Mouse (Mus musculus) heart, embryonic 12.5 days (tissue): ENCODE measurements around the gene Cyp46a1. TPM values are rescaled to one million over a fixed set of nuclear protein-coding genes. Genes with fewer than 3 reads are reported as not detected.

Experiments
- ATAC-seq: fragments of 200-750 bp; cut with Nextera tagmentation; 2 replicates; pipeline ENCODE4 v1.8.0; 2017; ENCODE audit warnings: moderate TSS enrichment, moderate library complexity; ENCODE audit not compliant: insufficient number of reproducible peaks, low FRiP score
- H3K27ac ChIP-seq: fragments of 300-500 bp; sonication (generic); 2 replicates; pipeline ENCODE4 v1.5.1; 2016; ENCODE audit warnings: mild to moderate bottlenecking, moderate library complexity; ENCODE audit not compliant: poor library complexity, severe bottlenecking
- H3K27me3 ChIP-seq: fragments of 300-500 bp; sonication (generic); replicated peaks from 2 replicates; pipeline ENCODE4 v1.6.1; 2016; ENCODE audit warnings: mild to moderate bottlenecking, moderate library complexity
- H3K36me3 ChIP-seq: fragments of 300-500 bp; sonication (generic); 2 replicates; pipeline ENCODE4 v1.6.1; 2016; ENCODE audit warnings: mild to moderate bottlenecking, moderate library complexity
- H3K4me1 ChIP-seq: fragments of 300-500 bp; sonication (generic); replicated peaks from 2 replicates; pipeline ENCODE4 v1.6.1; 2016; ENCODE audit warnings: mild to moderate bottlenecking
- H3K4me2 ChIP-seq: fragments of 300-500 bp; sonication (generic); 2 replicates; pipeline ENCODE4 v1.6.1; 2016; ENCODE audit warnings: mild to moderate bottlenecking, moderate library complexity
- H3K4me3 ChIP-seq: fragments of 300-500 bp; sonication (generic); 2 replicates; pipeline ENCODE4 v1.5.1; 2016; ENCODE audit warnings: mild to moderate bottlenecking
- H3K9ac ChIP-seq: fragments of 300-500 bp; sonication (generic); 2 replicates; pipeline ENCODE4 v1.6.1; 2016; ENCODE audit warnings: mild to moderate bottlenecking, moderate library complexity
- H3K9me3 ChIP-seq: fragments of 300-500 bp; sonication (generic); replicated peaks from 2 replicates; pipeline ENCODE4 v1.6.1; 2016; ENCODE audit warnings: mild to moderate bottlenecking, moderate library complexity
- WGBS: fragments of 180-500 bp; shearing (Covaris S2); methylation state at CpG from one replicate; pipeline ENCODE4 v1.1.7; 2016; 5-methylcytosine and 5-hydroxymethylcytosine counted together
- polyA plus RNA-seq: library from polyadenylated mRNA; unstranded; fragments of >200 nt; fragmentation: Nextera tagmentation; extraction: Ambion mirVana; gene quantifications from 2 replicates; pipeline ENCODE4 v1.2.1, GENCODE M21; 2016

The Cyp46a1 gene
- polyA plus RNA-seq, 1 experiment from 2014 or later: 7.9 TPM

DNA sequence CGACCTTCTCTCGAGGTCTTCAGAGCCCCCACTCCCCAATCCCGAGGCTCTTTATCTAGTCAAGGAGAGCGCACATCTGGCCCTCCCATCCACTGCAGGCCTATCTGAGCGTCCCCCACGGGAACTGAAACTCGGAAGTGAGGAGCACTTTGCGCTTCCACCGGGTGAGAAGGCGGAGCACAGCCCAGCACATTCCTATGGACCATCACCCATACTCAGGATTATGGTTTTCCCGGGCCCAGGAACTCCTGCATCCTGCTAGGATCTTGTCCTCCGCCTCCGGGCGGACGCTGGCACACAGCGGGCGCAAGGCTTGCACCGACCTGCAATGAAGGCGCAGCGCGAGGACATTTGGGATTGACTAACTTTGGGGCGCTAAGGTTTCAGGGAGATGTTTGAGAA is 699 bp upstream of the Cyp46a1 start:
- no peak overlapping the region for H3K27ac ChIP-seq
- ATAC-seq: peak; percentile 17; the same call in 1 of the 2 replicates
- H3K9ac ChIP-seq: peak overlapping the region; percentile 62
- H3K27me3 ChIP-seq: peaks cover 58% of the 10 kb centered on the region
- peak overlapping the region; percentile 91 for H3K4me2 ChIP-seq
- H3K36me3 ChIP-seq: no peaks in the 10 kb centered on the region
- H3K4me3 ChIP-seq: peak overlapping the region; percentile 44
- H3K9me3 ChIP-seq: no peaks in the 10 kb centered on the region
- WGBS: under 1% methylated on average over 22 of the region's 22 CpGs
- H3K4me1 ChIP-seq: peaks cover 28% of the 10 kb centered on the region

DNA sequence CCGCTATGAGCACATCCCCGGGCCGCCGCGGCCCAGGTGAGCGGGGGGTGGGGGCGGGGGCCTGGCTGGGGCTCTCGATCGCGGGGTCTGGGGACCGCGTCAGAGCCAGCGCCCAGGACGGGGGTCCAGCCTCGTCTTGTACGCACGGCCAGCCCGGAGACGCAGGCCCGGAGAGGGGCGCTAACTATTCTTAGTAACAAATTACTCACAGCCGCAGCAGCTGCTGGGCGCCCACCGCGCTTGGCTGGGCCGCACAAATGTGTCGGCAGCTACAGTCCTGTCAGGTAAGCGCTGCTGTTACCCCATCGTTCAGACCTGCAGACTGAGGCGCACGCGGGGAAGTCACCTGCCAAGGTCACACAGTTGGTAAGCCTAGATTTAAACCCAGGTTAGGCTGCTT is 348 bp downstream of the Cyp46a1 start:
- Histone ChIP-seq H3K4me1 (peaks cover 26% of the 10 kb centered on the region), H3K4me2 (peak overlapping the region; percentile 91), H3K36me3 (no peaks in the 10 kb centered on the region), H3K9ac (peak overlapping the region; percentile 69), H3K4me3 (peak overlapping the region; percentile 62), H3K27ac (peak overlapping the region; percentile 55), H3K9me3 (no peaks in the 10 kb centered on the region), H3K27me3 (peaks cover 52% of the 10 kb centered on the region)
- peak; percentile 33; the same call in 1 of the 2 replicates for ATAC-seq
- WGBS: under 1% methylated on average over 32 of the region's 32 CpGs

DNA sequence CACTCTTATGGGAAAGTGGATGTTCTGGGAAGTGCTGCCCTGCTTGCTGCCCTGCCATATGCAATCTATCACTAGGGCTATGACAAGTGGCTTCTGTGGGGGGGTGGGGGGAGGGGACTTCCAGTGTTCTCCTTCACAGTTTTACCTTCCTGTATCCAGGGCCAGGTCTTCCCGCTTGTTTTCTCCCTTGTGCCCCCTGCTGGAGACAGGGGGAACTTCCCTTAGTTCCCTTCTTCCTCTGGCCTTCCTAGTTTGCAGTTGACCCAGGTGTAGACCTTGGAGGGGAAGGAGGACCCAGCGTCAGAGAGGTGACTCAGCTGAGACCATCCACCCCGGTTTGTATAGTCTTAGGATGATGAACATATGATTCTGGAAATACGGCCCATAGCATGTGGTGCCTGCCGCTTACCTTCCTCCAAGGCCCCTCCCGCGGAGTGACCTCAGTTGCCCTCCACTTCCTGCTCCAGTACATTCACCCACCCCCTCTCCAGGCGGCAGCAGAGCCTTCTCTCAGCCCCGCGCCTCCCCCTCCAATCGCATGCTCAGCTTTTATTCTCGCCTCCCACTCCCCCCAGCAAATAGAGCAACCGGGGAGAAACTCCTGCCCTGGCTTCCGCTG is 4.5 kb downstream of the Cyp46a1 start:
- peaks cover 12% of the 10 kb centered on the region for H3K4me1 ChIP-seq
- no peaks in the 10 kb centered on the region for H3K36me3 ChIP-seq
- H3K9ac ChIP-seq: no peak overlapping the region
- no peaks in the 10 kb centered on the region for H3K9me3 ChIP-seq
- WGBS: 22% methylated on average over 14 of the region's 14 CpGs
- no peak for ATAC-seq
- H3K27me3 ChIP-seq: peaks cover 56% of the 10 kb centered on the region
- no peak overlapping the region for H3K4me2 ChIP-seq
- H3K27ac ChIP-seq: no peak overlapping the region
- no peak overlapping the region for H3K4me3 ChIP-seq

DNA sequence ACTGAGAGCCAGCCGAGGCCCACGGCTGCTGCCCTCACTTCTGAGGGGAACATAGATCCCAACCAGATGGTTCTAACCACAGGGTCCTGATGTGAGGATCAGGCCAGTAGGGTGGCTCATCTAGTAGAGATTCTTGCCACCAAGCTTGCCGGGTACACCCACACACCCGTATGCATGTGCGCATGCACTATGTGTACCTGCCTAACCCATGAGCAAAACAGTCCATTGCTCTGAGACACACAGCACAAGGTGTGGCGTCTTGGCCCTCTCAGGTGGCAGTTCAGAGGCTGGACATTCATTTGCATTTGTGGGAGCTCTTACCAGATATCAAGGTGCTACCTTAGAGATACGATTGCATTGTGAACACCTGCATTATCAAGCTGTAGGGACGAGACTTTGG is 14.0 kb downstream of the Cyp46a1 start:
- ATAC-seq: no peak
- Histone ChIP-seq H3K4me1 (peaks cover 7% of the 10 kb centered on the region; the same call in 1 of the 2 replicates), H3K27ac (no peak overlapping the region), H3K27me3 (peaks cover 48% of the 10 kb centered on the region), H3K9me3 (no peaks in the 10 kb centered on the region), H3K36me3 (no peaks in the 10 kb centered on the region), H3K4me2 (no peak overlapping the region), H3K9ac (no peak overlapping the region), H3K4me3 (no peak overlapping the region)
- WGBS: 77% methylated on average over 8 of the region's 8 CpGs

DNA sequence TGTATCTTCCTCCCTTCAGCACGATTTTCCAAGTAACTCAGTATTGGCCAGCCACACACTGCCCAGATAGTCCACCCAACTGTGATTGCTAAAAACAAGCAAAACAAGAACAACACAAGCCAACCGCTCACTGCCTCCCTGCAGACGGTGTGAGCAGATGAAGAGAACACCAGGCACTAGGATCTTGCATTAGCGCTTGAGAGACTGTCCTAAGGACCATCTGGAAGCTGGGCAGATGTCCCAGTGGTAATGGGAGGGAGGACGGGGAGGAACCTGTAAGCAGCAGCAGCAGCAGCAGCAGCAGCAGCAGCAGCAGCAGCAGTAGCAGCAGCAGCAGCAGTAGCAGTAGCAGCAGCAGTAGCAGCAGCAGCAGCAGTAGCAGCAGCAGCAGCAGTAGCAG is 14.8 kb downstream of the Cyp46a1 start:
- no peak overlapping the region for H3K9ac ChIP-seq
- H3K4me1 ChIP-seq: peaks cover 7% of the 10 kb centered on the region; the same call in 1 of the 2 replicates
- H3K36me3 ChIP-seq: no peaks in the 10 kb centered on the region
- no peak overlapping the region for H3K27ac ChIP-seq
- H3K9me3 ChIP-seq: no peaks in the 10 kb centered on the region
- no peak for ATAC-seq
- H3K4me3 ChIP-seq: no peak overlapping the region
- 61% methylated on average over 5 of the region's 5 CpGs for WGBS
- peaks cover 57% of the 10 kb centered on the region for H3K27me3 ChIP-seq
- H3K4me2 ChIP-seq: no peak overlapping the region

DNA sequence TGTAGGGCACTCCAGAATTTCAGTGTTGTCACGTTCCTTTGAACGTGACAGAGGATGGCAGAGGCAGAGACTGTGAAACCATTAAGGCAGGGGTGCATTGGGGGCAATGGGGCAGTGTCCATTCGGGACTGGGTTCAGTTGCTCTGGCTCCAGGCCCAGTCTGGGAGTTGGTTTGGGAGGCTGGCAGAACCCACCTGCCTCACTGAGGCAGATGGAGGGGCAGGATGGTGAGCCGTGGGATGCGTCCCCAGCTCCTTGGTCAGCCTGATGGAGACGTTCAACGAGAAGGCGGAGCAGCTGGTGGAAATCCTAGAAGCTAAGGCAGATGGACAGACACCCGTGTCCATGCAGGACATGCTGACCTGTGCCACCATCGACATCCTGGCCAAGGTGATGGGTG is 16.8 kb downstream of the Cyp46a1 start:
- H3K4me2 ChIP-seq: no peak overlapping the region
- no peaks in the 10 kb centered on the region for H3K36me3 ChIP-seq
- H3K27ac ChIP-seq: no peak overlapping the region
- WGBS: 81% methylated on average over 10 of the region's 10 CpGs
- H3K4me3 ChIP-seq: no peak overlapping the region
- H3K9ac ChIP-seq: no peak overlapping the region
- peaks cover 69% of the 10 kb centered on the region for H3K27me3 ChIP-seq
- peaks cover 7% of the 10 kb centered on the region; the same call in 1 of the 2 replicates for H3K4me1 ChIP-seq
- ATAC-seq: no peak
- H3K9me3 ChIP-seq: peaks cover 3% of the 10 kb centered on the region

DNA sequence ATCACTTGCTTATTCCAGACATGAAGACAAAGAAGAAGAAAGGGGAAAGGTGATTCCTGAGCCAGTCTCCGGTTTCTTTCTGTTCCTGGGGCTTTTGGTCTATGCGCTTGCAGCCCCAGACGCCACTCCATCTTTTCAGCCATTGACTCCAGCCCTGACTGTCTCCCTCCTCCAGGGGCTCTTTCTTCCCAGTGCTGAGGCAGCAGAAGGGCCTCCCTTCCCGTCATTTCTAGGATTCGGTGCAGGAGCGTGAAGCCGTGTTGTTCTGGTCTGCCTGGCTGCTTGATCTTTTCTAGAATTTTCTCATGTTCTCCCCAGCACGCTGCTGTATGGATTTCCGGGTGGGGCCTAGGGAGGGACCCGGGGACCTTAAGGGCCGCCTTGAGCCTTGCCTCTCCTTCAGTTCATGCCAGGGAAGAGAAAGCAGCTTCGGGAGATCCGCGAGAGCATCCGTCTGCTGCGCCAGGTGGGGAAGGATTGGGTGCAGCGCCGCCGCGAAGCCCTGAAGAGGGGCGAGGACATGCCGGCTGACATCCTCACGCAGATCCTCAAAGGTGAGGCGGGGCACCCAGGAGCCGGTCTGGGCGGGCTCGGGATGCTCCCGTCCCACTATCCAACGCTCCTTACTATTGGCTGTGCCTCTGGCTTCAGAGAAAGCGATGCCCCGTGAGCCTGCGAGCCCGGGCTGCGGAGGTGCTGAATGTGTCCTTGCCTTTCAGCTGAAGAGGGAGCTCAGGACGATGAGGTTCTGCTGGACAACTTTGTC is 18.4 kb downstream of the Cyp46a1 start:
- H3K4me3 ChIP-seq: peak overlapping the region; percentile 29
- peak overlapping the region; percentile 40; the same call in 1 of the 2 replicates for H3K9ac ChIP-seq
- ATAC-seq: no peak
- 9% methylated on average over 35 of the region's 35 CpGs for WGBS
- peaks cover 5% of the 10 kb centered on the region for H3K9me3 ChIP-seq
- peaks cover 7% of the 10 kb centered on the region; the same call in 1 of the 2 replicates for H3K4me1 ChIP-seq
- no peaks in the 10 kb centered on the region for H3K36me3 ChIP-seq
- H3K4me2 ChIP-seq: peak overlapping the region; percentile 66
- peaks cover 71% of the 10 kb centered on the region for H3K27me3 ChIP-seq
- no peak overlapping the region for H3K27ac ChIP-seq

DNA sequence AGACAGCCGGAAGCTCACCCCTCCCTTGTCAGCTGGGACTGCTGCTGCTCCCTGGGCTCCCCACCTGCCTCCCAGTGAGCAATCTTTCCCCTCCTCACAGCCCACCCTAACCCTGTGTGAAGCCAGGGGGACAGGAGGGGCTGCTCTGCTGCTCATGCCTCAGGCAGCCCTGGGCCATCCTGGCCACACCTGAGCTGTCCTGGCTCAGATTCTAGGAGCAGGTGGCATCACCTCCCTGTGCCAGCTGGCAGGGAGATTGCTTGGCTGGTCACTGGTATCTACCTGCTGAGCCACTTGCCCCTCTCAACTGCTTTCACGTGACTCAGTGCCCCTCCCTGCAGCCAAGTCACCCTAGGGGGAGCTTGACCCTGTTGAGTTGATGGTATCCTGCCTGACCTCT is 20.1 kb downstream of the Cyp46a1 start:
- no peak overlapping the region for H3K4me3 ChIP-seq
- no peak overlapping the region for H3K4me2 ChIP-seq
- H3K9me3 ChIP-seq: peaks cover 5% of the 10 kb centered on the region
- H3K36me3 ChIP-seq: no peaks in the 10 kb centered on the region
- H3K9ac ChIP-seq: no peak overlapping the region
- H3K4me1 ChIP-seq: peaks cover 7% of the 10 kb centered on the region; the same call in 1 of the 2 replicates
- peak; percentile 58; the same call in 1 of the 2 replicates for ATAC-seq
- 59% methylated on average over 2 of the region's 2 CpGs for WGBS
- peaks cover 65% of the 10 kb centered on the region for H3K27me3 ChIP-seq
- H3K27ac ChIP-seq: no peak overlapping the region

DNA sequence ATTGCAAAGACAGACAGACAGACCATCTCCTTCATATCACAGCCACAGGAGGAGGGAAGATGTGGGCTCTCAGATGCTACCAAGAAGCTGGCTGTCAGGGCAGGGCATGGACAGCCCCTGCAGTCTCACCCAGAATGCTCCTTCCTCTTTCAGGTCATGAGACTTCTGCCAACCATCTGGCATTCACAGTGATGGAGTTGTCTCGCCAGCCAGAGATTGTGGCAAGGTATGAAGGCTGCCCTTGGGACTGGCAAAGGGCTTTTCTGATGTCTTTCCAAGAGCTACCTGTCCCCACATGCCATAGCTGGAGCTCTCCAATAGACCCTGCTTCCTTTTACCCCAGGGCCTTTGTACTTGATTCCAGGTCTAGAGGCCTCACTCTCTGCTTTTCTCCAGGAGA is 21.1 kb downstream of the Cyp46a1 start:
- no peak overlapping the region for H3K27ac ChIP-seq
- H3K4me2 ChIP-seq: no peak overlapping the region
- no peak for ATAC-seq
- H3K4me1 ChIP-seq: peaks cover 7% of the 10 kb centered on the region; the same call in 1 of the 2 replicates
- WGBS: 69% methylated on average over 1 of the region's 1 CpGs
- peaks cover 55% of the 10 kb centered on the region for H3K27me3 ChIP-seq
- H3K36me3 ChIP-seq: no peaks in the 10 kb centered on the region
- peaks cover 5% of the 10 kb centered on the region for H3K9me3 ChIP-seq
- no peak overlapping the region for H3K9ac ChIP-seq
- no peak overlapping the region for H3K4me3 ChIP-seq

DNA sequence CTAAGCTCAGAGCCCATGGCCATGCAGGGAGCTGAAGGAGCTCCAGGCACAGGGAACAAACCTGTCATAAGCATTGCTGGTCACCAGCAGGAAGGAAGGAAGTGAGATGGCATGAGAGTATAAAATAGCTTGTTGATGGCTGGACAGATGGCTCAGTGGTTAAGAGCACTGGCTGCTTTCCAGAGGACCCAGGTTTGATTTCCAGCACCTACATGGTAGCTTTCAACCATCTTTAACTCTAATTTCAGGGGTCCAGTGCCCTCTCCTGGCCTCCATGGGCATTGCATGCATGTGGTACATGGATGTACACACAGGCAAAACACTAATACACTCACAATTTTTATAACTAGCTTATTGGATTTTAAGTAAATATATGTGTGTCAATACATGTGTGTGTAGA is 21.8 kb downstream of the Cyp46a1 start:
- Histone ChIP-seq H3K4me1 (peaks cover 7% of the 10 kb centered on the region; the same call in 1 of the 2 replicates), H3K27ac (no peak overlapping the region), H3K27me3 (peaks cover 51% of the 10 kb centered on the region), H3K4me2 (no peak overlapping the region), H3K4me3 (no peak overlapping the region), H3K9me3 (peaks cover 5% of the 10 kb centered on the region), H3K9ac (no peak overlapping the region), H3K36me3 (no peaks in the 10 kb centered on the region)
- ATAC-seq: no peak

DNA sequence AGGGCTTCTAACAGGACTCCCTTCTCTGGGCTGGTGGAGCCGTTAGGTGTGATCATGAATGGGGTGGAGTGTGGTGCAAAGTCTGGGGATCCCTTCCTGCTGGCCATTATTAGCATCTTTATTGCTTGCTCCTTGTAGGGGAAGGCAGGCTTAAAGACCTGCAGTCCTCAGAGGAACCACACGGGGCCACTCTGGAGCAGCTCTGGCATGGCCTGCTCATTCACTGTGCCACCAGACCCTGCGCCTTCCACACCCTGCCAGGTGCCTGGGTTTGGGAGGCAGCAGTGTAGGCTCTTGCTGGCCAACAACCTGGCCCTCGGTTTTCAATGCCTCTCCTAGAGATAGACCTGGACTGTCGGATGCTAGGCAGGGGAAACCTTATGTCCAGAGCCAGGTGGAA is 29.6 kb downstream of the Cyp46a1 start:
- no peak overlapping the region for H3K27ac ChIP-seq
- peaks cover 9% of the 10 kb centered on the region; the same call in 1 of the 2 replicates for H3K27me3 ChIP-seq
- WGBS: 4% methylated on average over 5 of the region's 5 CpGs
- H3K9ac ChIP-seq: no peak overlapping the region
- H3K4me1 ChIP-seq: peaks cover 5% of the 10 kb centered on the region
- no peaks in the 10 kb centered on the region for H3K36me3 ChIP-seq
- peak; percentile 48; the same call in 1 of the 2 replicates for ATAC-seq
- no peak overlapping the region for H3K4me2 ChIP-seq
- H3K4me3 ChIP-seq: no peak overlapping the region
- H3K9me3 ChIP-seq: no peaks in the 10 kb centered on the region
